Mouse (Mus musculus): ENCODE measurements around the gene F7. TPM values are rescaled to one million over a fixed set of nuclear protein-coding genes. Genes with fewer than 3 reads are reported as not detected.

F7 gene
- polyA plus RNA-seq (2015; fragmentation: Nextera tagmentation; extraction: Ambion mirVana) = 0.22 TPM in 1 of 2 replicates, not detected in the other

DNA sequence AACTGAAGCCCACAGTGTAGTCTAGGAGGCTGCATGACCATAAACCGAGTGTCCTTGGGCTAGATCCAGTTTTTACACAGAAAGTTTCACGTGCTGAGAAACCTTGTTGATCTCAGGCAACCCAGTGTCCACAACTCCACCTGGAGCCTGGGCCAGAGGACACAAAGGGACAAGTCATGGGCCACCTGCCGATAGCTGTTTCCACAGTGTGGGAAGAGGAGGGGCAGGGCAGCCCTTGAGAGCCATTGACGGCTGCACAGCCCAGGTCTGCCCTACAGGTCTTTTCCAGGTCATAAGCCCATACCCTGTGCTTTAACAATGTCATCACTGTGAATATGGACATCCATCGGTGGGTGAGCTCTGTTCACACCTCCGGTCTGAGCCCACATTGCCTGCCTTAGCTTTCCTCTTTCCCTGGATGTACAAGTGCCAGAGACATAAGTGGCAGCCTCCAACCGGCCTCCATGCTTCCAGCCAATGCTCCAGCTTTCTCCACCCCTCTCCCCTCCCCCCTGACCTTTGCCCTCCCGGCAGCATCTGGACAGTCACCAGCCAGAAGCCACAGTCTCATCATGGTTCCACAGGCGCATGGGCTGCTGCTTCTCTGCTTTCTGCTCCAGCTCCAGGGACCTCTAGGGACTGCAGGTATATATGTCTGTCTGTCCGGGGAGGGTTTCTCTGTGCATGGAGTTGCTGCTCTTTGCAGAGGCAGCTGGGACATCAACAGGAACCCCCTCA lies at the start of gene F7:
F7 (plus strand) TSS at position 548 of the 738 bp plus-strand sequence.
- no peak for DNase-seq (ENCODE audit: low spot score)

DNA sequence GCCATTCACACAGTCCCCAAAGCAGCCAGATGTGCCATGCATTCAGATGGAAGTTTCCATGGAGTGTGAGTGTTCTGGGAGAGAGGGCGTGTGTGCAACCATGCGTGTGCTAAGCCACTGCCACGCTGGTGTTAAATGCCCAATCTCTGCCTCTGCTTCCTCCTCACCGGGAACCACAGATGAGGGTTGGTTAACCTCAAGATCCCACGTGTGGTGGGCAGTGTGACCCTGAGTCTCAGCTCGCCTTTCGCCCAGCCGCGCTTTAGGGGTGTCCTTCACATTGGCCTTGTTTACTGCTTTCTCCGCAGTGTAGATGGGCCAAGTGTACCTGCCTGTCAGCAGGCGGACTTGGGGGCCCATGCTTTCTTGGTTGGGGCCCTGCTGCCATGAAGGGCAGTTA lies 49.5 kb upstream of the F7 start:
- no peak for DNase-seq (ENCODE audit: low spot score)

DNA sequence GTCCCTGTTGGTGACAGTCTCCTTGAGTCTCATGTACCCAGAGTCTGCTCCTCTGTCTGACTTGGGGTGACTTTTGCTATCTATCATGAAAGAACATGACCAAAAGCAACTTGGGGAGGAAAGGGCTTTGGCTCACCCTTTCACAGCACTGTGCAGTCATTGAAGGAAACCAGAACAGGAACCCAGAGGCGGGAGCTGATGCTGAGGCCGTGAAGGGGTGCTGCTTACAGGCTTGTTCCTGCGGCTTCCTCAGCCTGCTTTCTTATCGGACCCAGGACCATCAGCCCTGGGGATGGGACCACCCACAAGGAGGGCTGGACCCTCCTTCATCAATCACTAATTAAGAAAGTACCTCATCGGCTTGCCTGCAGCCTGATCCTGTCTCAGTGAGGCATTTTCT lies 49.1 kb upstream of the F7 start:
- no peak for DNase-seq (ENCODE audit: low spot score)

DNA sequence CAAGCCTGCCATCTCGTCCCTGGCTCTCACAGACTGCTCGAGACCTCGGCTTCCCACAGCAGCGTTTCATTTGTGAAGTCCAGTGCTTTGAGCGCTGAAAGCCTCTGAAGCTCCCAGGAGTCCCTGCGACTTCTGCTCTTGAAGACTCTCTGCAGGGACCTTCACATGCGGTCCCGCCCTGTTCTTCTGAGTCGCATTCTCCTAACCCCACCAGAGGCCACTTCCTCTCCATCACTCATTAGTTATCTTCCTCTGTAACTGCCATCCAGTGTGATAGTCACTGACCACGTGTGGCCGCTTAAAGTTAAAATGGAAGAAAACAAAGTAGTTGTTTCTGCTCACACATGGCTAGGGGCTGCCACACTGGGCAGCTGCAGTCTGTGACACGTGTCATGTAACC lies 48.5 kb upstream of the F7 start:
- no peak for DNase-seq (ENCODE audit: low spot score)

DNA sequence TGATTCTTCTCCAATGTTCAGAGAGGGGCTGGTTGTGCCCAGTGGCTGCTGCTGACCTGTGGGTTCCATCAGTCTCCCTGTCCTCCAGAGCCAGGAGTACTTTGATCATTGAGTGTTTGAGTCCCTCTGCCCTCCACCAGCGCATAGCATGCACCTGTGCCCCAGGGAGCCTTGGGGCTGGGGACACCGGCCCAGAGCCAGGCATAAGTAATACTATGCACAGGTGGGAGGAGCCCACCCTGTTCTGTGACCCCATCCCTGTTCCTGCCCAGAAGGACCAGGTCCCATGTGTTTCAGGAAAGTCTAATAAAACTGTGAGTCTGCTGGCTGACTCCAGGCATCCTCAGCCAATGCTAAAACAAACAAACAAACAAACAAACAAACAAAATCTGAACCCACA lies 47.5 kb upstream of the F7 start:
- no peak for DNase-seq (ENCODE audit: low spot score)

DNA sequence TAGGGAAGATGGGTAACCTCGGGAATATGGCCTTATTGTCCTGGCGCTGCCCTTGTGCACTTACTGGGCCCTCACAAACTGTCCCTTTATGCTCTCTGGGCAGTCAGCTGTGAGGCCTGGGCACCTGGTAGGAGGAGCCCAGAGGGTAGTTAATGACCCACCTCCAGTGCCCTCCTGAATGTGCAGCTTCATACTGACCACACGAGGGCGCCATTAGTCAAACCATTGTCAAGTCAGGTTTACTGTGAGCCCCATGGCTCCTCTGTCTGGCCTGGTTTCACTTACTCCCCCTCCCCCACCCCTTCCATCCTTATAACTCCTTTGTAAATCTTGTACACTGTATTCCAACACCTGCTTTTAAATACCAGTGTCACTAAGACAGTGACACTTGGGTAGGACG lies 47.1 kb upstream of the F7 start:
- DNase-seq (ENCODE audit: low spot score) = peak; percentile 77

DNA sequence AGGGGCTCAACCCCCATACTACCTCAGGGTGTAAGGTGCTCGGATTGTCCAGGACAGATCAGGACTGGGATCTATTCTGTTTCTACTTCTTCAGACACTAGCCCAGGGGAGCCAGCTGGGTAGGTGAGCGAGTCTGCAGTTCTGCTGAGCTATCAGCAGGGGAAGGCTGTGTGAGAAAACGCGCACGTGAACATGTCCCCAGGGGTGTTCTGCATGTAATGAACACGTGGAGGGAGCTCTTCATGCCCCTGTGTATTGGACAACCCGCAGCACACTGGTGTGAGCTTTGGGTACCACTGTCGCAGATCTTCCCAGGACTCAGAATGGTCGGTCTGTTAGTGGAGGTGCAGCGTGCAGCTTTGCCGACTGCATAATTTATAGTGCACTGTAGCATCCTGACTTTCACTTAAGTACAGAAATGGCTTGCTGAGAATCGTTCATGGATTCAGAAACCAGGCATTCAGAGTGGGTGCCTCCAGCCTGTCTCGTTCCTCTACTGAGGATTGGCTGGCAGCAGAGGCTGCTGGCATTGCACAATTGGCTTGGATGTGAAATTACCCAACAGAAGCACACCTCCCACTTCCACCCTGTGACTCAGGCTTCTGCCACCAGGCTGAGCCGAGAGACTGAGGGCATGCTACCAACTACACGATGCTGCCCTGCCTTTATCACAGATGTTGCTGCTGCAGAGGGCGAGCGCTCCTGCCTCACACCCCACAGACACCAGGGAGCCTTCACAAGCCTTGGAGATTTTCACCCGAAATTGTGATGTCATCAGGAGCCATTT lies 42.0 kb upstream of the F7 start:
- DNase-seq (ENCODE audit: low spot score) = no peak

DNA sequence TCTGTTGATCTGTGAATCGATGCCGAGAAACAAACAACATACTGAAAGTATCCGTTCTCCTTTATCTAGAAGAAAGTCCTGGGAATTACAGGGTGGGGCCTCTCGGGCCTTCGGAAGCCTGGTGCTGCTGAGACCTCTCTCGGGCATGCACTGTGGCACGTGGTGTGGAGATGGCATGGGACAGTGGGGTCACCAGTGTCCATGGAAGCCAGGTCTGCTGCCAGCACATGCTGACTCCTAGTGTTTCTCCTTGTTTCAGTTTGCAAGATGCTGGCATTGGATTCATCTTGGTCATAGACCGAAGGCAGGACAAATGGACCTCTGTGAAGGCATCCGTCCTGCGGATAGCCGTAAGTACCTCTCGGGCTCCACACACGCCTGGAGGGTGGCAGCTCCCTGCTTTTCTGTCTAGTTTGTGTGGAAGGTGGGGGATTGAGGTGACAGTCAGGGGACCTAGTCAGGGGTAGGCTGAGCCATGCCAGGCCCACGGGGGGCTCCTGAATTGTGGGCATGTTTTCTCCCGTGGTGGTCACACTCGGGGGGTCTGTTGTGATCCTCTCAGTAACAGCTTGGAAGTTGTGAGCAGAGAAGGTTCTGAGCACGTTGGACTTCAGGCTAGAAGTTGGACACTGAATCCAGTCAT lies 41.1 kb upstream of the F7 start:
- no peak for DNase-seq (ENCODE audit: low spot score)

DNA sequence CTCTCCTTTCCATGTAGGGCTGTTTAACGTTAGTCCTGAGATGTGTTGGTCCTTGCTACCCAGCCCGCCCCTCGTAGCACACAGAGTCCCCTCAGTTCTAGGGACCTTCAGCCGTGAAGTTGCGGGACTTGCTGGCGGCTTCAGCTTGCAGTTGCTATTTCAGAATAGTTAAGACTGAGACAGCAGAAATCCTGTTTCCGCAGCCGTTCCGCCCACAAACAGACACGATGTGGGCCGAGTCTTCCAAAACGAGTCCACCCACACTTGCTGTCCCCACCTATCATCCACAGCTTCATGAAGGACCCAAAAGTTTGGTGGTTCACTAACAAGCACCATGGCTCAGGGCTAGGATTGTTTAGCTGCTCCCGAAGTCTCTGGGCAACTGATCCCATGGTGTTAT lies 40.6 kb upstream of the F7 start:
- no peak for DNase-seq (ENCODE audit: low spot score)

DNA sequence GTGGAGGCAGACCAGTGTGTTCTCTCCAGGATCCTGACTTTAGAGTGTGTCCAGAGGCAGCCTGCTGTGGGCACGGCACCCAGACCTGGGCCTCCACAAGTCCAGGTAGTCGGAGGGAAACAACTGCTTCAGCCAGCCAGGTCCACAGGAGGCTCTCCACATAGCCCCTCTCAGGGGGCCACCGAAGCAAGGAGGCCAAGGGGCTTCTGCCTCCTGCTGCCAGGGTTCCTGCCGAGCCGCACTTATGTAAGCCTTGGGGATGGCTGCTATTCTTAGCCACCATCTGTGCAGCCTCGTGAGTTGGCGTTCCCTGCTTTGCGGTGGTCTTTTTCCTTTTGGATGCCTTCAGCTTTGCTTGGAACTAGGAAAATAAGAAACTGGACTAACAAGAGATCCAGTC lies 38.3 kb upstream of the F7 start:
- no peak for DNase-seq (ENCODE audit: low spot score)

DNA sequence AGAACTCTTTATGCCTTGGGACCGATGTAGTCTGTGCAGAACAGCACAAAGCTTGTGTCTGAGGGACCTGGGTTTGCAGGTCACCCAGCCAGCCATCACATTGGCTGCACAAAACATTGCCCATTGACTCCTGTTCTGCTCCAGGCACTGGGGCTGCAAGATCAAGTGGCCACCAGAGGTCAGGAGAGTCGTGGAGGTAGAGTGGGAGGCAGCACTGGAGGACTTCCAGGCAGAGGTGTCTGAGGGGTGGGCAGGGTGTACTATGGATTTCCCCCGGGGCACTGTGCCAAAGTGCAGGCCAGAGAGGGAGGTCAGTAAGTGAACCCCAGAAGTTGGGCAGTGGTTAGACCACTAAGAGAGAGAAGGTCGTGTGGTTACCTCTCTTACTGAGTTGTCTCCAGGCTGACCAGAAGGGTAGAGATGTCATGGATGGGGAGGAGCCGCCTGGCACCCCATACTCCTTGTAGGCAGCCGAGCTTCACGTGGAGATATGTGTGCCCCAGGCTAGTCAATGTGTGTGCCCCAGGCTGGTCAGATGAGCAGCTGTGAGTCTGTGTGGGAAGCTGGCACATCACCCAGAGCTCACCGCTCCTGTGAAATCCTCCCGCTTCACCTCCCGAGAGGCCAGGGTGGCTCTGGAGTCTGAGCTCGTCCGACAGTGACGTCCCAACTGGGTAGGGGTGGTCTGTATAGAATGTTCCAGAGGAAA lies 37.0 kb upstream of the F7 start:
- DNase-seq (ENCODE audit: low spot score) = no peak

DNA sequence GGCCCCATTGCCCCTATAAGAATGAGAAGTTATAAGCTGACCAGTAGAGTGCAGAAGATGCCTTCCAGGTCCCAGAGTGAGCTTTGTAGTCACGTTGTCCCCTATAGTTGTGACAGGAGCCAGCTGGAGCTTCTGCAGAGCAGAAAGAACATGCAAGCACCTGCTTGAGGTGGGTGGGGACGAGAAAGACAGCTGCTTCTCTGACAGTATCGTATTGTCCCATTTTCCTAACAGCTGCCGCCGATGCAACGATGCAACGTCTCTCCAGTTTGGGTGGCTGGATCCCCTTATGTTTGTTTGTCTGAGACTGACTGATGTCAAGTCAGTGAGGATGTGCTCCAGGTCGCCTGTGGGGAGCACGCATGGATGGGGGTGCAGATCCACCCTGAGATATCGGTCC lies 34.4 kb upstream of the F7 start:
- no peak for DNase-seq (ENCODE audit: low spot score)

DNA sequence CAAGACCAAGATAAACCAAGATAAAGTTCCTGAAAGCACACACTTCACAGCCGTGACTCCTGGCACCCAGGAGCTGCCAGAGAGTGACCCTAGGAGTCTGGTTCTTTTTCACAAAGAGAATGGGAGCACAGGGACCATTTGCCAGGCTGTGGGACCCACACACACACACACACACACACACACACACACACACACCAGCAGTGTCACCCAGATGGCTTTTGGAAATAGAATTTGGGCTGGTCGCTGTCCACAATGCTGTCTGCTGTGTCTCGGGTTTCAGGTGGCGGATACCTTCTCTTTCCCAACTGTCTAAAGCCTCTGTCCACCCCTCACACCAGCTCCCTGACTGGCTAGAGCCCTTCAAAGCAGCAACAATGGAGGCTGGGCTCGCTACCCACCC lies 31.4 kb upstream of the F7 start:
- no peak for DNase-seq (ENCODE audit: low spot score)

DNA sequence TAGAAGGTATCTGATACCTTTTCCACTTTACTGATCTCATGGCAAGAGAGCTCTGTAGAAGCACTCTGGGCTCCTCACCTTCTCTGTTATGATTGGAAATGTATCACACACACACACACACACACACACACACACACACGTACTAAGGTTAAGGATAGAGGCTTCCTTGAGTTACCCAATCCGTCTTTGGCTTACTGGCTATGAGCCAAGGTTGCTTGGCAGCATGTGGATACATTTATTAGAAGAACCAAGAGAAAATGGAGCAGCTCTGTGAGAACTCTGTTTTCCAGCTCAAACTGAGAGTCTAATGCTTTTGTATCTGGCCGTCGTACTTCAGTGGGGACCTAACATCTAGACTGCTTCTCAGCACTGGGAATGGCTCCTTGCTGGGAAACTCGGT lies 30.4 kb upstream of the F7 start:
- no peak for DNase-seq (ENCODE audit: low spot score)

DNA sequence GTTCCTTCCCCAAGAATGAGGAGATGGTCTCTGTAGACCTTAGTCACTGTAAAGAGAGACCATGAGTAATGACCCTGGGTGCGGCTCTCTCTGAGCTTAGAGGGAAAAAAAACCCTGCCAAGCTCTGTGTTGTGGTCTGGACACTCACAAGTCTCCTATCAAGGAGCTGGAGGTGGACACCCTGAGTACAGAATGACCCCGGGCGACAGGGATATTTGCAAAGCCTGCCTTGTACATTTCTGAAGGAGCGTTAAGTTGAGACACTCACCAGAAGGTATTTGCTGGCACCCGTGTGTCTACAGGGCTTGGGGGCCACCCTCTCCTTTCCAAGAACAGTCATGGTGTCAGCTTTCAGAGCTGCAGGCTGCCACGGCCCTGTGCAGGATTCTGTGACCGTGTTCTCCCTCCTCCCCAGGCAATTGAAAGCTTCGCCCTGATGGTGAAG lies 29.0 kb upstream of the F7 start:
- no peak for DNase-seq (ENCODE audit: low spot score)

DNA sequence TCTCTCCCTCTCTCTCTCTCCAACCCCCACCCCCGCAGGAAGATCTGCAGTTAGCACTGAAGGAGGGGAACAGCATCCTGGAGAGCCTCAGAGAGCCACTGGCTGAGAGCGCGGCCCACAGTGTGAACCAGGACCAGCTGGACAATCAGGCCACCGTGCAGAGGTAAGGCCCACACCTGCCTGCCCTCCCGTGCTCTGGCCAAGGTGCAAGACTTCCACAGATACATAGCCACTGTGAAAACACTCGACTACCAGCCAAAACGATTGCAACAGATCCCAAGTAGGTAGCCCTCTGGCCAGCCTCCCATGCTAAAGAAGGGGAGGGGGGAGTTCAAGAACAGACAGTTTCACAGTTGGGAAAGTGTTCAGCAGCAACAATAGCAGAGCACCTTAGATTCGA lies 27.5 kb upstream of the F7 start:
- DNase-seq (ENCODE audit: low spot score) = no peak

DNA sequence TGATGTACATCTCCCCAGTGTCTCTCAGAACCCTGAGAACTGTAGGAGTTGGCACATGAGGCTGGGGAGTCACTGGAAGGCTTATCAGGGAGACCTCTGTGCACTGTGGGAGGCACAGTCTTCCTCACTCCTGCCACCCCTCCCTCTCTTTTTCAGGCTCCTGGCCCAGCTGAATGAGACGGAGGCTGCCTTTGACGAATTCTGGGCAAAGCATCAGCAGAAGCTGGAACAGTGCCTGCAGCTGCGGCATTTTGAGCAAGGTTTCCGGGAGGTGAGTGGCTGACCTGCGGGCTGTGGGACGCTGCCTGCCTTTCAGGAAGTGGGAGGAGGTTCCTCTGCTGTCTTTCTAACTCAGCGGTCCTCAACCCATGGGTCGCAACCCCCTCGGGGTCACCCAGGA lies 26.0 kb upstream of the F7 start:
- no peak for DNase-seq (ENCODE audit: low spot score)

DNA sequence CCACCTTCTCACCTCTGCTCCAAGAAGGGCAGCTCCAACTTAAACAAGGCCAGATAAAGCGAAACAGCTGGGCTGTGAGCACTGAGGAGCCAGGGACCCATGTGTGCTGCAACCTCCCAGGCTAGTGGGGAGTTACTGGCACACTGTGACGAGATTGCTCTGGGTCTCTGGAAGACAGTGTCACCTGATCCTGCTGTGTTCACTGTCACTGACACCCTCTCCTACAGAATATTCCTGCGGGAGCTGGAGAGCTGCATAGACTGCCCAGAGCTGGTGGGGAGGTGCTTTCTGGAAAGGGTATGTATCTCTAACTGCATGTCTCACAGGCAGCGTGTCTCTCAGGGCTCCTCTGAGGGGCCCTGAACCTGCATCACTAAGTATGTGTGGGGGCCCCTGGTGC lies 18.4 kb upstream of the F7 start:
- DNase-seq (ENCODE audit: low spot score) = no peak

DNA sequence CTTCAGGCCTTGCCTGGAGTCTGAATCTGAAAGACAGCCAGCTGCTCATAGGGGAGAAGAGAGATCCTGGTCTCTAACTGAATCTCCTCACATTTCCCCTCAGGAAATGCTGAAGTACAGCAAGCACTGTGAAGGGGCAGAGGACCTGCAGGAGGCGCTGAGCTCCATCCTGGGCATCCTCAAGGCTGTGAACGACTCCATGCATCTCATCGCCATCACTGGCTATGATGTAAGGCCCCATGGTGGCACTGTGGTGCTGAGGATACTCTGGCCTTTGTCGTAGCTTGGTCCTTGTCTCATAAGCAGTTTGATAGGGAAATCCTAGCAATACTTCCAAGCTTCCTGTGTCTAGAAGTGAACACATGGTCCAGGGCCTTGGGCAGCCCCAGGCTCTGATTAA lies 15.5 kb upstream of the F7 start:
- DNase-seq (ENCODE audit: low spot score) = no peak

DNA sequence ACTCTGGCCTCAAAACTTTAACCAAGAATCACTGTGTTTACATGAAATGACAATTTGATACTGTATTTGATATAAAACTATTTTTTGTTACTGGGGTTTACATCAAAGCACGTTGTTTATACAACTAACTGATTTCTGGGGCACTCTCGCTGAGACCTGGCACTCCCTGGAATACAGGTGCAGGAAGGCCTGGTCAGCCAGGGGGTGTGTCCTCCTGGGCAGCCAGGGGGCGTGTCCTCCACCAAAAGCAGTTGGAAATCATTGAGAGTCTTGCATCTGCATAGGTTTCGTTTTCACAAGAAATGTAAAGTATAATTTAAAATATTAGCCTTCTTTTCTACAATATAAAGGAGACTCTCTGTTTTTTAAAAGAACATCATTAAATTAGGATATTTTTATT lies 6.3 kb upstream of the F7 start:
- no peak for DNase-seq (ENCODE audit: low spot score)

DNA sequence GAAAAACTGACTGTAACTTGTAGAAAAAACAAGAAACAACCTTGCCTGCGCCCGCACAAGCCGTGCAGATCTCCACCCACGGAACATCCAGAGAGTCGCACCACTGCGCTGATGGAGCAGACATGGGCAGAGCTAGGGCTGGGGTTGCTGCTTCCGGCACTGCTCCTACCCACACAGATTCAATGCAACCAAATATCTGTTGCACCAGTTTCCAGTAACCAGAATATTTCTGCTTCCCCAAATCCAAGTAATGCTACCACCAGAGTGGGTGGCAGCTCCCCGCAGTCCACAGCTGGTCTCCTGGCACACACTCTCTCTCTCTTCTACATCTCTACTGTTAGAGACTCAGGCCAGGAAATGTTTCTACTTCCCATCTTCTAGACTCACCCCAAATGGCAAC lies 4.0 kb upstream of the F7 start:
- no peak for DNase-seq (ENCODE audit: low spot score)

DNA sequence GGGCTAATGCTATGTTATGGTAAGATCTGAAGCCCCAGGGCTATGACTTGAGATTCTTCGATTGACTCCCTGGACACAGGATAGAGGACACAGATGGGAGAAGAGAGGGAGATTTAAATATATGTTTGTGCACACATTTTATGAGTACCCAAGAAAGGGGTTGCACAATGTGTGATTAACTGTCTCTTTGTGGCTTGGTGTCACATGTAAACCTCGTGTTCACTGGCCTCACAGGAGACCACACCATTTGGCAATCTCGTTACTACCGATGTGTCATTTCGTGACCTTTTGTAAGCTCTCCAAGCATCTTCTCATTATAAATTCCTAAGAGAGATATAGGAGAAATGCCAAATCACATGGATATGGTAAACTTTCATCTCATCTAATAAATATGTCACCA lies 1.8 kb downstream of the F7 start:
- no peak for DNase-seq (ENCODE audit: low spot score)

All from thymus, postnatal 0 days (tissue).